Mouse (Mus musculus) kidney, postnatal 36 days (tissue): Measurements from ENCODE around the gene Mael.

ENCODE experiments used
- DNase-seq, 2 experiments: peaks; one replicate each; pipeline ENCODE4 v3.0.0; 2021 to 2022; ENCODE audit warnings: mixed read lengths in 2 of 2

Mael gene

GRCm38 (mm10) chr1:166238315-166238969, at the start of gene Mael:
Gene Mael, minus strand, starts transcription at chr1:166238747.
- DNase-seq = no peak

- DNase-seq = no peak
These were observed 47.7 kb upstream of the Mael start for GRCm38 (mm10) chr1:166286231-166286630.

DNA sequence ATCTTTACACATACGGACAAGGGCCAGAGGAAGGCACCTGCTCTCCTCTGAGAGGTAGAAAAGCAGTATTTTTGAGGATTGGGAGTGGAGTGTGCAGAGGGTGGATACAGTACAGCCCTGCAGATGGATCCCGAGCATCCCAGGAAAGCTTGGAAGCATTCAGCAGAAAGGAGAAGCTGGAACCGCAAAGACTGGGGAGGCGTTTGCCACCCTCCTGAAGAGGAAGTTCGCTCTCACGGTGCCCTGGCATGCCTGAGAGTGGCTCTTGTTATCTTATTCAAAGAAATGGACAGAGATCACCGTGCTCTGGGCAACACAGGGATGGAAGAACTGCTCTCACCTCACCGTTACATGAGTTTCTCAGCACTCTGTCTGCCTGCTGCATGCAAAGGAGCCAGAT, 45.8 kb upstream of the Mael start:
- no peak for DNase-seq

GRCm38 (mm10) chr1:166283451-166283850, 44.9 kb upstream of the Mael start:
- DNase-seq = no peak

DNA sequence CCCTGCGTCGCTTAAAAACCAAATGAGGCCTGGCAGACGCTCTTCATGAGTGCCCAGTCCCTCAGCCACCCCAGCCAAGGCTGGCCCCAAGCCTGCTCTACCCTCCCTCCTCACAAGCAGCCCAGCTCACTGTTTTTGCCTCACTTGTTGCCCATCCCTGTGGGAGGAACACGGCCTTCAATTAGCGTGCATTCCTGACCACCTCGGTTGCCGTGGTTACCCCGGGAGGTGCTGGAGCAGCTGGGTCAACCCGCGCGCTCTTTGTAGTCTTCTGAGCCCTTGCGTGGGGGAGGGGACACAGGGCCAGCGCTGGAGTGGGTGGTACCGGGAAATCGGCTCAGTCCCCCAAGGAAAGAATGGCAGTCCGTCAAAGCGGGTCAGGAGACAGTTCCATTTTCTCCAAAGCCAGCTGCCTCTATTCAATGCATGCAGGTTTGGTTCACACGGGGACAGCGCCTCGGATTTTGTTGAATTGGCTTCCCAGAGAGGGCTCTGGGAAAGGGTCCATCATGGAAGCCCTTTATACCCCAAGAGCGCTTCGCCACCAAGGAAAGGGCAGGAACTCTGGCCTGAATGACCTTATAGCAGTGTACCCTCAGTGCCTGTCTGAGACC, 44.2 kb upstream of the Mael start:
- peak; percentile 58 to 67 for DNase-seq

DNA sequence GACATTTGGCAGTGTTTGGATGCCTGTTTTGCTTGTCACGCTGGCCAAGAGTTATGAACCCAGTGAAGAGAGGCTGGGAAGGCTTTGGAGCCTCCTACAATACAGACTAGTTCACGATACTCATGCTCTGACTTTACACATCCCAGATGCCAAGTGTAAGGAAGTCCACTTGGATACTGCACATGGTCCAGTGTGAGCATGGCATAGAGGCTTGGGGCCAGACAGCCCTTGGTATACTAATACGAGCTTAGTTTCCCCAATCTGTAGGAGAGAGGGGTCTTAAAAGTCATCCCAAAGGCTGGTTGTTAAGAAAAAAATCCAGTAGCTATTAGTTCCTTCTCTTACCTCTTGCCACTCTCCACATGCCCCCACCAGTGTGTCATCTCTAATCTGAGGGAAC, 43.3 kb upstream of the Mael start:
- no peak for DNase-seq

DNA sequence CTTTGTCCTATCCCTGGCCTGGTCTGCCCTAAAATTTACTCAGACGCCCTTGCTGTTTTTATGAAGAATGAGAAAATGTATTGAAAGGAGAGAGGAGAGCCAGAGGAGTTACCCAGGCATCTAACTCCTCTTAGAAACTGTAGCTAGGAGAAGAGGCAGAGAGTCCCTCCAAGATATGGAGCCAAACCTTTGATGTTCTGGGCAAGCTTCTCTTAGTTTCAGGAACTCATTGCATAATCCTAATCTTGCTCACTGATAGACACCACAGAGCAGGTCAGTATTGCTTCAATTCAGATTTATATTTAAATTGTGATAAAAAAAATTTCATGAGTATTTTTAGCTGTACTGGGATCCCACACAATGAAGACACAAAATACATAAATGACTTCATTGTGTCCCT, 42.7 kb upstream of the Mael start:
- DNase-seq = no peak

DNA sequence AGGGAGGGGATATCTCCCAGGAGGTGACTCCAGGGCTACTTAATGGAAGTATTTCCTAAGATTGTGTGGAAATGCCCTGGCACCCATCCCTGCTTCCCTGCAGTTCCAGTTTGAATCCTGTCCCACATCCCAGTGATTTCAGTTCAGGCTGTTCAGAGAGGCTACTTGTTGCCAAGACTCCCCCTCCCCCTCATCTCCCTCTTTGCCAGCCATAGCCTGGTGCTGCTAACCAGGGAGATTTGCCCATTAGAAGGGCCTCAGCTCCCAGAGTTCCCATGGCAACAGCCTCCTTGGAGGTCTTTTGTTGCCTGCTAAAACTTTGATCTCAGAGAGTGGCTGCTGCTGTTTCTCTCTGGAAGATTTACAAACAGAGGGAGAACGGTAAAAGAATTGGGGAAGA, 42.0 kb upstream of the Mael start:
- peak in 1 of 2 experiments; percentile 37 for DNase-seq

DNA sequence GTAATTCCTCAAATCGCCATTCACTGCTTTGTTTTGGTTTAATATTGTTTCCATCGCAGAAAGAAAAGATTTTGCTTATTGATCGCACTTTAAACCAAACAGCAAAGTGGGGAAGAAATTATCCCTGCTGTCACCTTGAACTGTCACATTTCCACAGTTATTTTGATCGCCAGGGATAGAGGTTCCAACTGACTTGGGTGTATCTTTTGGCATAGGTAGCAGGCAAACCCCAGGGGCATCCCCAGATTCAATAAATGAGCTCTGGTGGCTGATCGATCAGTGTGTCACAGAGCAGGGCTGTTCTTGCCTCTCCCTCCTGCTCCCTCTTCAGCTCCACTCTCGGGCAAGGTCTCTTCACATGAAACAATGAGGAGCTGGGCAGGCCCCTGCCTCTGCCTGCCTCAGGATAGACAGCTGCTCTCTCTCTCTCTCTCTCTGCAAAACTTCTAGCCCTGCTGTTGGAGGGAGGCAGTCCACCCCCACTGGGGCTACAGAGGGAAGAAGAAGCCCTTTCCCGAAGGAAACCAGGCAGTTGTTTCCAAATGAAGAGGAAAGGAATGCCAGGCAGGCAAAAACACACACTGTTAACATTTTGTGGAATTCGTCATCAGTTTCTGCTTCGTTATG, 41.1 kb upstream of the Mael start:
- DNase-seq = no peak

- peak in 1 of 2 experiments; percentile 70 for DNase-seq
These were observed 40.2 kb upstream of the Mael start for GRCm38 (mm10) chr1:166278786-166279185.

DNA sequence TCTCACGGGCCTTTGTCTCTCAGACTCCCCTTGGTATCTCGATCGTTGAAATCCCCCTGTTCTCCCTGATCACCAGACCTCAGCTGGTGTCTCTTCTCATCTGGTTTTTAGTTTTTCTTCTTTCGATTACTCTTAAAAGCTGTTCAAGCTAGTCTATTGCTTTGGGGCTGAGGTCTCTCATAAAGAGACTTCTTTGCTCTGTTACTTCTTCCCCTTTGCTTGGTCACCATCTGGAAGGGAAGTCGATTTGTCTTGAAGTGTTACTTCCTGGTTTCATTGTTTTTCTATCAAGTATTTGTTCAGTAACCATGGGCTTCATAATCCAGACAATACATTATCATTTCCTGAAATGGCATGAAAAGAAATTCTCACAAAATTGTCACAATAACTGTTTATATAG, 29.7 kb upstream of the Mael start:
- DNase-seq = no peak

GRCm38 (mm10) chr1:166266918-166267317, 28.4 kb upstream of the Mael start:
- DNase-seq = no peak

DNA sequence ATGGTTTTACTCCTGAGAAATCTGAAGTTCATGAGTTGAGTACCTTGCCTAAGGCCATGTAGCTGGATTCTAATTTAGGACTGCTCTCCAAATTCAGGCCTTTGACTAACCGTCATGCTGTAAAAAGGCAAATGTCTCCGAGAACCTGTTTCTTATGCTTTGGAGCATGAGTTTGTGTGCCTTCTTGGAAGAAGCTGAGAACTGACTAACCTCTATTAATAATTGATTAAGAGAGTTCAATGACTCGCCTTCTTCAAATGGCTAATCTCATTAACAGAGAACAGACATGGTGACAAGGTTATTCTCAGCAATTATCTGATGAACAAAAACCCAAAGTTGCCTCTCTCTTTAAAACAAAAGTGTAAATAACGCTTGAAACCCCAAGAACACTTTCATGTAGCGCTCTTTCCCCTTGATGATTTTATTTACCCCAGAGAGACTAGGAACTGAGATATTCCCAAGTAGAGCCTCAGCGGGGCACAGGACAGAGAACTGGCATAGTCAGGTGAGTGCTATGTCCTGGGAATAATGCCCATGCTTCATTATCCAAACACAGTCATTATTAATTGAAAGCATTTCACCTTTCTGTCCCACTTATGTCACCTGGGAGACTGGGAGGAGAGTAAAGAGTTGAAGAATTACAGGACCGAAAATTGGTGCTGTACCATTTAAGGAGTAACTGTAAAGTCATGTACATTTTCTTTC, 27.6 kb upstream of the Mael start:
- peak; percentile 37 to 51 for DNase-seq

- DNase-seq = no peak
These were observed 21.0 kb upstream of the Mael start for GRCm38 (mm10) chr1:166259526-166259925.

DNA sequence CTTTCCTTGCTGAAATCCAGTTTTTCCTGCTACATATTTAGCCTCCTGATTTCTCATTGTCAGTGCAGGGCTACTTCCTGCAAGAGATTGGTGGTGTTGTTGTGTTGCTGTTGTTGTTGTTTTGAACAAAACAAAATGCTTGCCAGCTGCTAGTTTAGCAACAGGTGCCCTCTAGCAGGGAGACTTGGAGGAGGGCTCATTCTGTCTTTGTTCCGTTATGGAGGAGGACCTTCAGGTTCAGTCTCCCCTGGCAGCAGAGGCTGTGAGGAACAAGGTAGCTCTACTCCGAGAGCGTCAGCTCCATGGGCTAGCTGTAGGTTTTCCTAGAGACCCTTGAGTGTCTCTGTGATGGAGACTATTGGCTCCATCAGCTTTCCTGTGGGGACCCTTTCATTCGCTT, 18.4 kb upstream of the Mael start:
- no peak for DNase-seq

- DNase-seq = no peak
These were observed 17.8 kb upstream of the Mael start for GRCm38 (mm10) chr1:166256302-166256701.

DNA sequence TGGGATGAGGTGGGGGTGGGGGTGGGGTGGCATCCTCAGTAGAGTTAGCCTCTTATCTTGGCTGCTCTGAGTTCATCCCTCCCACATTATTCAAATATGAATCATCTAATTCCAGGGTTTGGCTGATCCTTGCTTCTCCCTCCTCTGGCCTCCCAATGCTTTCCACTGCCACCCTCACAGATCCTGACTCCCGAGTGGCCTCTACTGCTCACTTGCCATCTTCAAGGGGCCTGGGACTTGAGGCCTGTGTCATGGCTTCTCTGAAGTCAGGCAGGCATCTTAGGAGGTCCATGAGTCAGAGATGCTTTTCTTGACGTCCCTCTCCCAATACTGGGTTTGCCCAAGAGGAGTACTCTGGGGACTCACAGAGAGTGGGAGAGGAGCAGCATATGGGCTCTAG, 17.1 kb upstream of the Mael start:
- no peak for DNase-seq

- no peak for DNase-seq
These were observed 16.5 kb upstream of the Mael start for GRCm38 (mm10) chr1:166255091-166255490.

- DNase-seq = peak; percentile 75 to 86
These were observed 15.6 kb upstream of the Mael start, which contains the start of gene Ildr2 for GRCm38 (mm10) chr1:166253898-166254894. Gene Ildr2, plus strand, starts transcription at chr1:166254139.

DNA sequence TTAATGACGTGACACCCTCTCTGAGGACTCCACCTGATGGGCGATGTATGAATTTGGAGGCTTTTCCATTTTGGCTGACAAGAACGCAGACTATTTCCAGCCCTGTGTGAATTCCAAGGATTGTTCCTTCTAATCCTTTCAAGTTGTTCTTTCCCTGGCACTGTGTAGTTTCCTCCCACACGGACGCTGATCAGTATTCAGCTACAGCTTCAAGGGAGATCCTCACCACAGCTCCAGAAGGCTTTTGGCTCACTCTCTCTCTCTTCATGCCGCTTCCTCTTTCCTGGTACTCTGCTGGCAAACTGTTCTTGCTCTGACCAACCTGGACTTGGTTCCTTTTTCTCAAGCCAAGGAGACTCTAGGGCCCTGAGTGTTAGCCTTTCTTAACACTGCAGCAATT, 5.7 kb upstream of the Mael start:
- no peak for DNase-seq

- DNase-seq = peak in 1 of 2 experiments; percentile 24
These were observed 24.4 kb downstream of the Mael start for GRCm38 (mm10) chr1:166214181-166214580.

DNA sequence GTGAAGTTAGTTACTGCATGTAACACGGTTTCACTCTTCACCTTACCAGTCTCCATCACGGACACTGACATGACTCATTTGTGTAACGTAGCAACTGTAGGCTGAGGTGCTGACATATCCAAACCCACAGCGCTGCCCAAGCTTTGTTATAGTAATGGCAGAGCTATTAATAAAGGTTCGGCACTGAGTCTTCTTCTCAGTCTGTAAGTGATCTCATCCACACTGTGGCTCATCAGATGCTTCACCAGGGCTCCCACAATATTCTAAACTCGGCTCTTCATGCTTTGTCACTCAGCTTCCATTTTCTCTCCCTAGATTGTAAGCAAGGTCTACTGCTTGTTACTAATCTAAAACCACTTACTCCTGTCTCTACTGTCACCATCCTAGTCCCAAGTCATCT, 29.2 kb downstream of the Mael start:
- no peak for DNase-seq
